Mouse (Mus musculus): Measurements from ENCODE around the gene Nol9. TPM values are rescaled to one million over a fixed set of nuclear protein-coding genes. Genes with fewer than 3 reads are reported as not detected.
"Not testable (repeated sequence)": the region's sequence is repeated elsewhere in the genome, so short reads cannot be mapped to it uniquely, and the experiment has no call there.

Nol9 gene
- total and polyA plus RNA-seq, 3 experiments: 80.3 to 114 (median 80.9) TPM

DNA sequence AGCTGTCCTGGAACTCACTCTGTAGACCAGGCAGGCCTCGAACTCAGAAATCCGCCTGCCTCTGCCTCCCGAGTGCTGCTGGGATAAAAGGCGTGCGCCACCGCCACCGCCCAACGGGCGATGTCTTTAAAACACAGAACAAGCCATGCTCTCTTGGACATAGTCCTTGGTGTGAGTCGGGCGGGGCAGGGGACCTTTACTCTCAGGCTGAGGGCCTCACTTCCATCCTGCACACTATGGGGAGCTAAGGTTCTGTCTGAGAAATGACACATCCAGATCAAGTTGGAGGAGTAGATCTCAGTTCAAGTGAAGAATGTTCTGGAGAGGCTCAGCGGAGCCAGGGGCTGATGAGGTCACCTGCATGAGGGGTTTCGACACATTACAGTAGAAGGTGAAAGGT, 6.2 kb upstream of the Nol9 start:
- no peak for DNase-seq (ENCODE audit: low read depth, low spot score)
- Histone ChIP-seq H3K4me3 (ENCODE audit: control insufficient read depth in 1 of 2, insufficient read depth in 1 of 2, low read depth in 2 of 2, low read length in 2 of 2) (no peak overlapping the region), H3K36me3 (ENCODE audit: control insufficient read depth in 1 of 2, insufficient read depth in 2 of 2, low read length in 2 of 2) (no peaks in the 10 kb centered on the region), H3K9ac (ENCODE audit: control insufficient read depth, low read depth, low read length, poor library complexity, severe bottlenecking) (no peak overlapping the region), H3K27ac (ENCODE audit: control insufficient read depth, low read depth, low read length) (no peak overlapping the region), H3K9me3 (replicated peaks; ENCODE audit: insufficient read depth, low read length) (no peaks in the 10 kb centered on the region), H3K27me3 (ENCODE audit: control insufficient read depth in 1 of 2, insufficient read depth in 2 of 2, low read length in 2 of 2) (no peaks in the 10 kb centered on the region), H3K4me1 (ENCODE audit: control insufficient read depth in 1 of 2, insufficient read depth in 2 of 2, low read length in 2 of 2) (no peaks in the 10 kb centered on the region), H3K79me2 (ENCODE audit: control insufficient read depth, insufficient read depth, low read length, poor library complexity) (no peaks in the 10 kb centered on the region)
- no peak for TF ChIP-seq CHD2 (IDR thresholded peaks at IDR 0.05; ENCODE audit: low read length)
- TF ChIP-seq RCOR1 (IDR thresholded peaks at IDR 0.05; ENCODE audit: low read depth, low read length): no peak
- no peak for TF ChIP-seq SMC3 (IDR thresholded peaks at IDR 0.05; ENCODE audit: low read depth, low read length)

DNA sequence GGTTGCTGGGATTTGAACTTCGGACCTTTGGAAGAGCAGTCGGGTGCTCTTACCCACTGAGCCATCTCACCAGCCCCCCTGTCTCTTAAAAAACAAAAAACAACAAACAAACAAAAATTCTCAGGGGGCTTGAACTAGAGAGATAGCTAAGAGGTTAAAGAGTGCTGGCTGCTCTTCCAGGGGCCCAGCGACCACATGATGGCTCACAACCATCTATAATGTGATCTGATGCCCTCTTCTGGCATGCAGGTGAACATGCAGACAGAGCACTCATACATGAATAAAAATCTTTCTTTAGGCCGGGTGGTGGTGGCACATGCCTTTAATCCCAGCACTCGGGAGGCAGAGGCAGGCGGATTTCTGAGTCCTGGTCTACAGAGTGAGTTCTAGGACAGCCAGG, 2.7 kb upstream of the Nol9 start:
- TF ChIP-seq MYC (IDR thresholded peaks at IDR 0.05; ENCODE audit: low read depth, low read length) (0 out of 2 replicates have a peak, but pooled peaks have one; percentile 16), USF1 (IDR thresholded peaks at IDR 0.05; ENCODE audit: low read depth, low read length) (0 out of 2 replicates have a peak, but pooled peaks have one; percentile 25), SMC3 (IDR thresholded peaks at IDR 0.05; ENCODE audit: low read depth, low read length) (peak; percentile 57), CTCF (IDR thresholded peaks at IDR 0.05 in 2 of 3, conservative IDR thresholded peaks at IDR 0.05 in 1 of 3; ENCODE audit: control insufficient read depth in 1 of 3, insufficient read depth in 1 of 3, low read depth in 2 of 3, low read length in 3 of 3, poor library complexity in 1 of 3, severe bottlenecking in 1 of 3) (peak in 2 of 3 experiments; percentile 35 to 64; a peak in 3 of 6 replicates), RAD21 (IDR thresholded peaks at IDR 0.05; ENCODE audit: low read depth, low read length) (peak; percentile 29)
- not testable (repeated sequence) for H3K36me3 ChIP-seq (ENCODE audit: control insufficient read depth in 1 of 2, insufficient read depth in 2 of 2, low read length in 2 of 2); H3K4me3 ChIP-seq (ENCODE audit: control insufficient read depth in 1 of 2, insufficient read depth in 1 of 2, low read depth in 2 of 2, low read length in 2 of 2); H3K9ac ChIP-seq (ENCODE audit: control insufficient read depth, low read depth, low read length, poor library complexity, severe bottlenecking); H3K9me3 ChIP-seq (replicated peaks; ENCODE audit: insufficient read depth, low read length); H3K27ac ChIP-seq (ENCODE audit: control insufficient read depth, low read depth, low read length); H3K4me1 ChIP-seq (ENCODE audit: control insufficient read depth in 1 of 2, insufficient read depth in 2 of 2, low read length in 2 of 2); H3K27me3 ChIP-seq (ENCODE audit: control insufficient read depth in 1 of 2, insufficient read depth in 2 of 2, low read length in 2 of 2)
- peak; percentile 55 for DNase-seq (ENCODE audit: low read depth, low spot score)
- H3K79me2 ChIP-seq (ENCODE audit: control insufficient read depth, insufficient read depth, low read length, poor library complexity): peaks cover 23% of the 10 kb centered on the region

- H3K4me1 ChIP-seq (ENCODE audit: control insufficient read depth in 1 of 2, insufficient read depth in 2 of 2, low read length in 2 of 2): peaks cover 0 to 10% of the 10 kb centered on the region in 2 experiments; a peak in 2 of 4 replicates
- H3K79me2 ChIP-seq (ENCODE audit: control insufficient read depth, insufficient read depth, low read length, poor library complexity): peaks cover 42% of the 10 kb centered on the region
- no peaks in the 10 kb centered on the region for H3K9me3 ChIP-seq (replicated peaks; ENCODE audit: insufficient read depth, low read length)
- no peak for DNase-seq (ENCODE audit: low read depth, low spot score)
- H3K9ac ChIP-seq (ENCODE audit: control insufficient read depth, low read depth, low read length, poor library complexity, severe bottlenecking): peak within 1 kb of the TSS; percentile 99
- TF ChIP-seq TAL1 (IDR thresholded peaks at IDR 0.05; ENCODE audit: low read length): no peak
- no peak for TF ChIP-seq MEF2A (IDR thresholded peaks at IDR 0.05; ENCODE audit: extremely low read depth, insufficient replicate concordance, low read depth, low read length, poor library complexity, severe bottlenecking)
- peak within 1 kb of the TSS; percentile 62 for H3K27ac ChIP-seq (ENCODE audit: control insufficient read depth, low read depth, low read length)
- no peaks in the 10 kb centered on the region for H3K27me3 ChIP-seq (ENCODE audit: control insufficient read depth in 1 of 2, insufficient read depth in 2 of 2, low read length in 2 of 2)
- peaks cover 4 to 8% of the 10 kb centered on the region in 2 experiments for H3K36me3 ChIP-seq (ENCODE audit: control insufficient read depth in 1 of 2, insufficient read depth in 2 of 2, low read length in 2 of 2)
- peak within 1 kb of the TSS; percentile 86 to 95 for H3K4me3 ChIP-seq (ENCODE audit: control insufficient read depth in 1 of 2, insufficient read depth in 1 of 2, low read depth in 2 of 2, low read length in 2 of 2)
These were observed 716 bp upstream of the Nol9 start, which contains the start of gene Tas1r1 for GRCm38 (mm10) chr4:152038225-152038984. Gene Tas1r1 (minus strand): TSS chr4:152038568.

Measured in MEL (cell line).